24 mouse cellular contexts compared by ENCODE assay signal in the genomic region with DNA sequence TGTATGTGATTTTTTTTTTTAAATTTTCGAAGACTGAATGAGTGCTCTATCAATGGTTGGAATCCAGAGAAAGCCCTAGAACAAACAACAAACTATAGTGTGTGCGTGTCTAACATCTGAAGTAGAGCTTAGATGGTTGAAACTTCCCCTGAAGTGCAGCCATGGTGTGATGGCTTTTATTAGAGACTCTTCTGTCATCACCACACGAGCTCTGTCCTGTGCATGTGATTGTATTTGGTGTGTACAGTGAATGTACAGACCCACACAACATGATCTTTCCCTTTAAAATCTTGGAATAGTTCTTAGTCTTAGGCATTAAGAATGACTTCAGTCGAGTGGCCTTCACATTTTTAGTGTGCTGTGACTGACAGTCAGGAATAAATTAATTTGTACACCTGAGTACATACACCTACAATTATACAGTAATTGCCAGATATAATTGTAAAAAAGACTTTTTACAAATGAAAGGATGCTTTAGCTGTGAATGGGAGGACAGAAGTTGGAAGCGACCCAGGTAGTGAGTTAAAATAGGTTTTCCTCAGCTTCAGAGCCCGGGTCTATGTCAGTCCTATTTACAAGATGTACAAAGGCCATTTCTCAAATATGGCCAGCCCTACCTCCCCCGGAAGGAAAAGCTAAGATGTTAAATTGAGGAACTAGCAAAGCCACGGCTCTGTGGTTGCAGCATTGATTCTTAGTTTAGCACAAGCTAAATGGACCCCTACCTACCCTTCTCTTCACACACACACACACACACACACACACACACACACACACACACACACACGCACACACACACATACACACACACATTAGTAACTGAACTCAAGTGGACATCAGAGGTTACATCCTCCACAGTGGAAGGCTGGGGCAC. TPM values are rescaled to one million over a fixed set of nuclear protein-coding genes. Genes with fewer than 3 reads are reported as not detected.
DNase-seq lines count a peak whose midpoint lies in the region; ATAC-seq and TF ChIP-seq lines count a peak whose summit lies in the region.
"Had no signal": no experiment of that assay in that cellular context is flagged by ENCODE, and none has a peak within 500 bp of the region (broad histone marks: within the 10 kb centered on the region; RNA-seq: fewer than 3 reads in every experiment).

No protein-coding gene starts in this region.

- intact Hi-C loops in left cerebral cortex, postnatal 4 days (cut with DNase I), result no loop called here

- no peak overlapping the region for H3K27ac ChIP-seq in heart, embryonic 10.5 days
- H3K27ac ChIP-seq in hindbrain, embryonic 11.5 days (ENCODE audit: low read depth, low read length), result no peak overlapping the region
- no peak overlapping the region for H3K27ac ChIP-seq in layer of hippocampus, adult 2 months
- H3K27ac ChIP-seq: embryonic facial prominence, embryonic 10.5 days; kidney, embryonic 15.5 days; neural tube, embryonic 12.5 days had no signal

- H3K36me3 ChIP-seq in heart, embryonic 10.5 days, result no peaks in the 10 kb centered on the region
- no peaks in the 10 kb centered on the region for H3K36me3 ChIP-seq in hindbrain, embryonic 11.5 days (ENCODE audit: control insufficient read depth, insufficient read depth, low read length)
- H3K36me3 ChIP-seq: embryonic facial prominence, embryonic 10.5 days; kidney, embryonic 15.5 days; neural tube, embryonic 12.5 days had no signal

- no peak overlapping the region for H3K9ac ChIP-seq in hindbrain, embryonic 11.5 days (ENCODE audit: low read depth, low read length)
- H3K9ac ChIP-seq: kidney, embryonic 15.5 days; neural tube, embryonic 12.5 days had no signal

- 81% methylated on average over 9 of the region's 9 CpGs for WGBS in heart, embryonic 10.5 days
- 84% methylated on average over 9 of the region's 9 CpGs for WGBS in hindbrain, embryonic 11.5 days

- peaks cover 18% of the 10 kb centered on the region for H3K4me1 ChIP-seq in heart, embryonic 10.5 days
- no peaks in the 10 kb centered on the region for H3K4me1 ChIP-seq in hindbrain, embryonic 11.5 days (replicated peaks; ENCODE audit: control insufficient read depth, insufficient read depth, low read length)
- H3K4me1 ChIP-seq: neural tube, embryonic 12.5 days had no signal

- no peak for TF ChIP-seq CTCF in layer of hippocampus, adult 2 months (conservative IDR thresholded peaks at IDR 0.05)

- peak; percentile 66 for DNase-seq in heart, embryonic 10.5 days (ENCODE audit: low spot score)
- no peak for DNase-seq in heart, postnatal 4 days
- peak; percentile 43 for DNase-seq in CD4-positive helper T cell, adult 2 months (ENCODE audit: low read depth, low spot score)
- peak; percentile 65 for DNase-seq in induced T-regulatory cell, adult 2 months (ENCODE audit: low read depth)
- DNase-seq in naive thymus-derived CD4-positive, alpha-beta T cell, adult 2 months (ENCODE audit: low read depth), result peak; percentile 28
- DNase-seq in hindbrain, embryonic 11.5 days (ENCODE audit: low spot score), result no peak
- no peak for DNase-seq in left cerebral cortex, postnatal 4 days
- DNase-seq in layer of hippocampus, adult 2 months (ENCODE audit: low spot score in 2 of 2), result no peak
- DNase-seq: adrenal gland, adult 8-10 months; cerebellum, postnatal 10 days; lung, adult 18-20 months; right cerebral cortex, postnatal 25 days had no signal

- no peak overlapping the region for H3K4me3 ChIP-seq in heart, embryonic 10.5 days
- no peak overlapping the region for H3K4me3 ChIP-seq in hindbrain, embryonic 11.5 days (ENCODE audit: low read depth, low read length)
- no peak overlapping the region for H3K4me3 ChIP-seq in layer of hippocampus, adult 2 months
- H3K4me3 ChIP-seq: embryonic facial prominence, embryonic 10.5 days; erythroblast, embryonic 14.5 days; kidney, embryonic 15.5 days; neural tube, embryonic 12.5 days had no signal

- no peaks in the 10 kb centered on the region for H3K9me3 ChIP-seq in heart, embryonic 10.5 days
- no peaks in the 10 kb centered on the region for H3K9me3 ChIP-seq in hindbrain, embryonic 11.5 days (ENCODE audit: control insufficient read depth, low read length)
- H3K9me3 ChIP-seq: embryonic facial prominence, embryonic 10.5 days; kidney, embryonic 15.5 days; neural tube, embryonic 12.5 days had no signal

- no peaks in the 10 kb centered on the region for H3K27me3 ChIP-seq in heart, embryonic 10.5 days (ENCODE audit: insufficient read depth, poor library complexity, severe bottlenecking)
- no peaks in the 10 kb centered on the region for H3K27me3 ChIP-seq in hindbrain, embryonic 11.5 days (ENCODE audit: control insufficient read depth, insufficient read depth, low read length)
- H3K27me3 ChIP-seq: kidney, embryonic 15.5 days; neural tube, embryonic 12.5 days had no signal

- no peak overlapping the region for H3K4me2 ChIP-seq in hindbrain, embryonic 11.5 days (replicated peaks; ENCODE audit: low read depth, low read length)
- H3K4me2 ChIP-seq: kidney, embryonic 15.5 days; neural tube, embryonic 12.5 days had no signal

- no peak for ATAC-seq in hindbrain, embryonic 11.5 days (ENCODE audit: low FRiP score)
- ATAC-seq: forebrain, embryonic 16.5 days; inflammation-experienced regulatory T-cells, adult 6 months; midbrain, embryonic 16.5 days had no signal

RNA-seq across cellular contexts. Expression of gene Lcp1, which starts 50.4 kb away (rescaled TPM):
- polyA plus RNA-seq in heart, embryonic 10.5 days (2016; fragmentation: Nextera tagmentation; extraction: Ambion mirVana), result 25.5 and 30.8 TPM in 2 replicates
- total RNA-seq in heart, postnatal 4 days (2021), result 10 to 100 TPM; 17.9 to 18.3 TPM
- polyA plus RNA-seq in hindbrain, embryonic 11.5 days (2014; fragmentation: Nextera tagmentation; extraction: Ambion mirVana), result 25.4 and 26.3 TPM in 2 replicates
- 10 to 100 TPM; 10.4 to 11.9 TPM for total RNA-seq in left cerebral cortex, postnatal 4 days (2021)
- total RNA-seq in layer of hippocampus, adult 2 months (2021), result 1 to 10 TPM; 6.6 to 8.8 TPM

RNA-seq across cellular contexts. Expression of gene Lrrc63, which starts 50.6 kb away (rescaled TPM):
- 0.13 TPM in 1 of 2 replicates, not detected in the other for polyA plus RNA-seq in heart, embryonic 10.5 days (2016; fragmentation: Nextera tagmentation; extraction: Ambion mirVana)
- not detected for total RNA-seq in heart, postnatal 4 days (2021)
- 0.15 and 0.21 TPM in 2 replicates for polyA plus RNA-seq in hindbrain, embryonic 11.5 days (2014; fragmentation: Nextera tagmentation; extraction: Ambion mirVana)
- total RNA-seq in left cerebral cortex, postnatal 4 days (2021), result not detected
- not detected for total RNA-seq in layer of hippocampus, adult 2 months (2021)
- total RNA-seq: ES-E14; gastrocnemius, adult 8-10 months; heart, postnatal 25 days; layer of hippocampus, adult 8-10 months had no signal
- polyA plus RNA-seq: embryonic facial prominence, embryonic 10.5 days; erythroblast, embryonic 14.5 days; forebrain, embryonic 16.5 days; inflammation-experienced regulatory T-cells, adult 6 months; kidney, embryonic 15.5 days; midbrain, embryonic 16.5 days; stomach, embryonic 16.5 days had no signal

Comparison
In these comparisons a context has a peak if more than half of its experiments do, and no peak if none do; other contexts are left out.
1. DNase-seq: peak in heart, embryonic 10.5 days (single experiment), CD4-positive helper T cell, adult 2 months (single experiment), induced T-regulatory cell, adult 2 months (single experiment) and naive thymus-derived CD4-positive, alpha-beta T cell, adult 2 months (single experiment); none in heart, postnatal 4 days (single experiment), hindbrain, embryonic 11.5 days (single experiment), left cerebral cortex, postnatal 4 days (single experiment) and layer of hippocampus, adult 2 months (0 of 2).